Mouse (Mus musculus) ovary, adult 18-20 months (tissue): ENCODE data around the gene Hid1.
"Not testable (repeated sequence)": the region's sequence is repeated elsewhere in the genome, so short reads cannot be mapped to it uniquely, and the experiment has no call there.

Source experiments
- DNase-seq: peaks from one replicate; pipeline ENCODE4 v3.0.0; 2022; ENCODE audit warnings: low spot score, mixed read lengths

Gene Hid1

DNA sequence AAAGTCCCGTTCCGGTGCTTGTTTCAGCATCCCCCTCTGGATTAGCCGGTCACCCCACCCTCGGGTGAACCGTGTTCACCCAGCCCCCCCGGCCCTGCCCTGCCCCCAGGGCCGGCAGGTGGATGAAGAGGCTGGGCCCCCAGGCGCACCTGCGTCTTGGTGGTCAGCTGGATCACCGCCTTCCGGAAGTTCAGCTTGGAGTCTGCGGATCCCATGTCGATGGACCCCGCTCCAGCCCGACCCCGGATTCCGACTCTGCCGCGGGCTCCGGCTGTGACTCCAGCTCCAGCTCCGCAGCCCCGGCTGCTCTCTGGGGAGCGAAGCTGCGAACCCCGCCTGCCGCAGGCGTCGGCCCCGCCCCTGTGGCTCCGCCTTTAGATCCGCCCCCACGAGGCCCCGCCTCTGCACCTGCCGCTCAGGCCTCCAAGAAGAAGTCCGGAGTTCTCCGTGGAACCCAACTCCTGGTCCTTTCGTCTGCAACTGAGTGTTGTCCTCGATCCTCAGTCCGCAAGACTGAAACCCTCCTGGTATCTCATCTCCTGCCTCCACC lies at the start of gene Hid1:
Hid1 (minus strand) TSS at position 362 of the 550 bp plus-strand sequence.
- peak; percentile 68 for DNase-seq

DNA sequence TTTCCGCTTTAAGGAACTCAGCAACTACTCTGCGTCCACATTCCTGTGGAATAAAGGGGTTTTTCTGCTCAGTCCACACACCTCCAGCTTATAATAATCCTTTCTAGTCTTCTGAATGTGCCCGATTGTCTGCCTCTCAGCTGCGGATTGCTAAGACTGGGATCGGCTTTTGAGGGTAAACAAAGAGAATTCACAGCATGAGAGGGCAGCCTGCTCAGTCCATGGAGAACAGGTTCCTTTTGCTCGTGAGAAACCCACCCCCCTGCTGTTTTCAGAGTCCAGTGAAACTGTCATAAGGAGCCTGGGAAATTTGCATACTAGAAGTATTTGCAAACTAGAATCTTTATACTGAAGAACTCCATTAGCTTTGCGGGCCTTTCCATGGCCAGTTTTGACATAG lies 42.0 kb upstream of the Hid1 start:
- DNase-seq: no peak

DNA sequence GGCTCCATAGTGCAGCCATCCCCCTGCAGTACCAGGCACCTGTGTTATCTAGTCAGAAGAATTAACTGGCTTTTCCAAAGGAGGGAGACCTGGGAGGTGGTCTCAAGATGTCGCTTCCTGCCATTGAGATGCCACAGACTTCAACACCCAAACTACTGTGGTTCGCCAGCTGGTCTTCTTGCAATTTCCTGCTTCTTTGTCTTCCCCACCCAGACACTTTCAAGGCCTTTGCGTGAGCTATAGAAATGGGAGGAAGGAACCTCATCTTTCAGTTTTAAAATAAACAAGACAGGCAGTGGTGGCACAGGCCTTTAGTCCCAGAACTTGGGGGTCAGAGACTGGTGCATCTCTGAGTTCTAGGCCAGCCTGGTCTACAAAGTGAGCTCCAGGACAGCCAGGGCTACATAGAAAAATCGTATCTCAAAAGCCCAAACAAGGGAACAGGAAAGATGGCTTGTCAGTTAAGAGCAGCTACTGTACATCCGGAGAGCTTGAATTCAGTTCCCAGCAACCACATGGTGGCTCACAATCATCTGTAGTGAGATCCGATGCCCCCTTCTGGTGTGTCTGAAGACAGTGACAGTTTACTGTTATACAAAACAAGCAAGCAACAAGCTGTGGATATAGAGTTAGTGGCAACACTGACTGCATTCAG lies 40.8 kb upstream of the Hid1 start:
- no peak for DNase-seq

DNA sequence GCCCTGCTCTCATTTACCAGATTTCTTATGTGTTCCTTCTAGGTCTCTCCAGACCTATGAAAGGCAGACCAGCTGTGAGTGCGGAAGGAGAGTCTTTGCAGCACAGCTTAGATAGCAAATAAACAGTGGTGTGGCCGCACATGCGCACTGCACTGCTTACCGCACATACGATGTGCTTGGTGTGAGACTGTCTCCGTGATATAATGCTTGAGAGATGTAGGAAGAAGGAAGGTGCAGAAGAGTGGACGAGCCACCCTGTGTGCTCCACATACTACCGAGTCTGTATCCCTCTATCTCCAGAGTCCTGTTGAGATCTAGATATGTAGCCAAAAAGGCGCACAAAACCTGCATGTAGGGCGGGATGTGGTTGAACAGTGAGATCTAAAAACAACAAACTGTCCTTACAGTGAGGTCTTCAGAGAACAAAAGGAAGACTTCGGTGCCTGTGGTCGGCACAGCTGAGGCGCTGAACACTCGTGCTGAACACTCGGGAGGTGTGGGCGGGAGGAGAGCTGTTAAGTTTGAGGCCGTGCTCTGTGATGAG lies 39.4 kb upstream of the Hid1 start:
- DNase-seq: no peak

DNA sequence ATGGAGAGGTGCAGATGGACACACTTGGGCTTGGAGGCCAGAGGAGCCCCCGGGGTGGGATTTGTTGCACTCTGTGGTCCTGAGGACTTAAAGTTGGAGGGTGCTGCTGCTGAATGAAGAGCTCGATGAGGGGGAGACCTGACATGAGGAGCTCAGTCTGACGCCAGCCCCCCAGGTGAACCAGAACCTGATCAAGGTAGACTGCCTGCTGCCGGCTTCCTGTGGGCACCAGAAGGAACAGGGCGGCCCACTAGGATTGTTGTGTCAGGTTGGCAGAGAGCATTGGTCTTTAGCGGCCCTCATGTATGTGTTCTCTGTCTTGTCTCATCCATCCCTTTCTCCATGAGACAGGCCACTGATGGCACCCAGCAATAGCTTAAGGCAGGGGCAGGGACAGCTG lies 38.2 kb upstream of the Hid1 start:
- DNase-seq: no peak

DNA sequence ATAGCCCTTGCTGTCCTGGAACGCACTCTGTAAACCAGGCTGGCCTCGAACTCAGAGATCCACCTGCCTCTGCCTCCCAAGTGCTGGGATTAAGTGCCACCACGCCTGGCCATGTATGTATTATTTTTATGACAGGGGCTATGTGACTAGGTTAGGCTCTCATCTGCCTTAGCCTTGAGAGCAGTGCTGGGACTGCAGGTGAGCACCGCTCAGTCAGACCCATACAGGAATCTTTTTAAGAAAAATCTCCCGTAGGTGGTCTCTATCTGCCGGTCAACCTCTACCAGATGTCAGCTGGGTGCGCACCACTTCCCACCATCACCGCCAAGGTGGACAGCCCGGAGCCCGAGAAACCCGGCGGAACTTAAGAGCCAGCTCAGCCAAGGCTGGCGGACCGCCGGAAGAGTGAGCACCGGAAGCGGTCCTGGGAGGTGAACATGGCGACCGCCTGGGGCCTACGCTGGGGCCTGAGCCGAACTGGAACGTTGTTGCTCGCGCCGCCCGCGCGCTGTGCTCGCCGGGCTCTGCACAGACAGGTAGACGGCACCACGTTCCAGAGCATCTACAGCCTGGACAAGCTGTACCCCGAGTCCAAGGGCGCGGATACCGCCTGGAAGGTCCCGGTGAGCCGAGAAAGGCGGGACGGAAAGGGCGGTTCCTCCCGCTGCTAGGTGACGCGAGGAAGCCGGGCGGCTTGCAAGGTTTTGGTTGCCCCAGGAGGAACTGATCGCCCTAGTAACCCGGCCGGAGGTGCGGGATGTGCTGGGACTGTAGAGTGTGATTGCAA lies 36.0 kb upstream of the Hid1 start, which contains the start of gene Mrpl58:
Mrpl58 (plus strand) TSS at position 415 of the 787 bp plus-strand sequence.
- peak; percentile 67 for DNase-seq

DNA sequence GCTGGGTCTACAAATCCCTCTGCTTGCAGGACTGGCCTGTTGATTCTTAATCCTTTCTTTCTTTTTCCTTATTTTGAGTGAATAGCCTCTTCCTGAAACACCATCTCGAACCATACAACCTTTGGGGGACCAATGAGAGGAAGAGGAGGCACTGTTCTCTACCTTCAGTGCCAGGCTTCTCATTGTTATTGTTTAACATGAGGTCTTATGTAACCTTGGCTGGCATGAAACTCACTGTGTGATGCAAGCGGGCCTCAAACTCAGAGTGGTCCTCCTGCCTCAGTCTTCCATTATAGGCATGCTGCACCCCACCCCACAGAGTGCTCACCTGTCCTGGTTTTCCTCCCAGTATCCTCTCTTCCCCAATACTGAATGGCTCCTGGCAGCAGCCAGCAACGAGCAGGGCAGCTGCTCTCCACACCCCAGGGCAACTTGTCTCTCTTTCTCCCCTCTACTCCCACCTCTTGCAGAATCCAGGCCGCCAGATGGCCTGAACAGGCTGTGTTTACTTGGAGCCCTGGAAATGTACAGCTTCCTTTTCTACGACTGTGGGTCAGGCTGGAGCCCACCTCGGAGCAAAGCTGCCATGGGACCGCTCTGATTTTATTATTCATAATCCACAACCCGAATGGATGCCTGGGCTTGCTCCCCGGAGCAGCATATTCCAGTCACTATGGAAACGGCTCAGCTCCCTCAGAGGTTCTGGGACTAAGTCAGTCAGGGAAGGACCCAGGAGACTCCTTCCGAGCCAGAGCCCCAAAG lies 33.3 kb upstream of the Hid1 start:
- DNase-seq: no peak

DNA sequence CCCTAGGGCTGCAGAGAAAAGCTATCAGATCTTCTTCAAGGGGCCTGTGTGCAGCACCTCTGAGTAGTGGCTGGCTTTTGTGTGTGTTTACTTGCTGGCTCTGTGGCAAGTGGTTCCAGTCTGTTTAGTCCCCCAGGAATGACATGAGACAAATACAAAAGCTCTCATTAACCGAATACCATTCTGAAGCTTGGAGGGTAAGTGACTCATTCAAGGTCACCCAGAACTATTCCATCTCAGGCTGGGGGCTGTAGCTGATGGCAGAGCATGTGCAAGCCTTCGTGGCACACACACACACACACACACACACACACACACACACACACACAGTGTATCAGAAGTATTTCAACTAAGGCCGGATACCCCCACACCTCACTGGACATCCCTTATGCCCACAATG lies 32.6 kb upstream of the Hid1 start:
- no peak for DNase-seq

DNA sequence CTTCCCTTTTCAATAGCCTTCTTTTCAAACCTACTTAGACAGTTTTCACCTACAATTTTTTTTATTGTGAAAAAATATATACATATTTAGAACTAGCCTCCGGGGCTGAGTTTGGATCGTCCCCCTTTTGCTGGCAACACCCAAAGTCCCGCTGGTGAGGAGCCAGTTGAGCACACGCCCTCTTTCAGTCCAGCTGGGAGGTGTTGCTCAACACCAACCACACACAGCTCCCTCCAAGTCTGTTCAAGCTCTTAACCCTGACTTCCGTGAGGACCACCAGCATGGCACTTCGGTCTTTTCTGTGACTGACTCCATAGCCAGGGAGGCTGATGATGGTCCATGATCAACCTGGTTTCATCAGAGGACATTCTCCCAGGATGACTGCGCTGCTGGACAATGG lies 30.5 kb upstream of the Hid1 start:
- no peak for DNase-seq

DNA sequence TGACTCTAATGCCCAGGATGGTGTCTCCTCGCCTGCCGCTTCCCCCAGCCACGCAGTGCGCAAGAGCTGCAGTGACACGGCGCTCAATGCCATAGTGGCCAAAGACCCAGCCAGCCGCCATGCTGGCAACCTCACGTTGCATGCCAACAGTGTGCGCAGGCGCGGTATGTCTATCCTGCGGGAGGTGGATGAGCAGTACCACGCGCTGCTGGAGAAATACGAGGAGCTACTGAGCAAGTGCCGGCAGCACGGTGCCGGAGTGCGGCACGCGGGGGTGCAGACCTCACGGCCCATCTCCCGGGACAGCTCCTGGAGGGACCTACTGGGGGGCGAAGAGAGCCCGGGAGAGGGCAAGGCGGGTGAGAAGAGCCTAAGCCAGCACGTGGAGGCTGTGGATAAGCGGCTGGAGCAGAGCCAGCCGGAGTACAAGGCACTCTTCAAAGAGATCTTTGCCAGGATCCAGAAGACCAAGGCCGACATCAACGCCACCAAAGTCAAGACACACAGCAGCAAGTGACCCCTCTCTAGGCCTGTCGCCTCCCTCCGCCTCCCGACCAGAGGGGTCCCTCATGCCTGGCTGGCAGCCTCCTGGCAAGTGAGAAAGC lies 26.3 kb upstream of the Hid1 start:
- DNase-seq: no peak

DNA sequence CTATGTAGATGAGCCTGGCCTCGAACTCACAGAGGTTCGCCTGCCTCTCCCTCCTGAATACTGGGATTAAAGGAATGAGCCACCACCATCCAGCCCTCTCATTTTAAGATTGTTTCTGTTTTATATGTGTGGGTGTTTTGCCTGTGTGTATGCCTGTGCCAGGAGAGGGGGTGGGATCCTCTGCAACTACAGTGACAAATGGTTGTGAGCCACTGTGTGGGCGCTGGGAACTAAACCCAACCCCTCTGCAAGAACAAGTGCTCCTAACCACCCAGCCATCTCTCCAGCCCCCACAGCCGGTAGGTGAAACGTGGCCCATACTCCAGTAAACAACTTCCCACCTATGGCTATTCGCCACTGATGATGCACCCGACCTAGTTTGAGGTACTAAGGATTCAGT lies 23.8 kb upstream of the Hid1 start:
- DNase-seq: no peak

DNA sequence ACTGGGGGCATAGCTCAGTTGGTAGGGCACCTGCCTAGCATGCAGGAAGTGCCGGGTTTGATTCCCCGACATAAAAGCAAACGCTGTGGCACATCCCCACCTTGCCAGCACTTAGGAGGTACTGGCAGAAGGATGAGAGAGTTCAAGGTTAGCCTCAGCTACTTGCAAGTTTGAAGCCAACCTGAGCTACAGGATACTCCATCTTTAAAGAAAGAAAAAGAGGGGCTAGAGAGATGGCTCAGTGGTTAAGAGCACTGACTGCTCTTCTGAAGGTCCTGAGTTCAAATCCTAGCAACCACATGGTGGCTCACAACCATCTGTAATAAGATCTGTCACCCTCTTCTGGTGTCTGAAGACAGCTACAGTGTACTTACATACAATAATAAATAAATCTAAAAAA lies 19.3 kb upstream of the Hid1 start:
- DNase-seq: not testable (repeated sequence)

DNA sequence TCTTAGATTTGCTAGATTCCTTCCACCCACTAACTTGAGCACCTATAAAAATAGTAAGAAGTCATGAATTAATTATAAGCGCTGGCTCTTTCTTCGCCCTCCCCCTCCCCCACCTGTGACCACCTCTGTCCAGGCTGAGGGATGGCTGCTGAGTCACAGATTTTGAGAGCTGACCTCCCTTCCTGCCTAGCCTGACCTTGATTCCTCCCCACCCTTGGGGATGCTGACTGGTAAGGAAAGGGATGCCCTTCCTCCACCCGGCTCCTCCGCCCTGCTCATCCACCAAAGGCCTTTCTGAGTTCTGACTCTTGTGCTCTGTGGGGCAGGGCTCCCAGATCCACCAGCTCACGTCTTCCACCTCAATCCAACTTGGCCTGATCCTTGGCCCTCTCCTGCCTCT lies 17.0 kb upstream of the Hid1 start:
- no peak for DNase-seq

DNA sequence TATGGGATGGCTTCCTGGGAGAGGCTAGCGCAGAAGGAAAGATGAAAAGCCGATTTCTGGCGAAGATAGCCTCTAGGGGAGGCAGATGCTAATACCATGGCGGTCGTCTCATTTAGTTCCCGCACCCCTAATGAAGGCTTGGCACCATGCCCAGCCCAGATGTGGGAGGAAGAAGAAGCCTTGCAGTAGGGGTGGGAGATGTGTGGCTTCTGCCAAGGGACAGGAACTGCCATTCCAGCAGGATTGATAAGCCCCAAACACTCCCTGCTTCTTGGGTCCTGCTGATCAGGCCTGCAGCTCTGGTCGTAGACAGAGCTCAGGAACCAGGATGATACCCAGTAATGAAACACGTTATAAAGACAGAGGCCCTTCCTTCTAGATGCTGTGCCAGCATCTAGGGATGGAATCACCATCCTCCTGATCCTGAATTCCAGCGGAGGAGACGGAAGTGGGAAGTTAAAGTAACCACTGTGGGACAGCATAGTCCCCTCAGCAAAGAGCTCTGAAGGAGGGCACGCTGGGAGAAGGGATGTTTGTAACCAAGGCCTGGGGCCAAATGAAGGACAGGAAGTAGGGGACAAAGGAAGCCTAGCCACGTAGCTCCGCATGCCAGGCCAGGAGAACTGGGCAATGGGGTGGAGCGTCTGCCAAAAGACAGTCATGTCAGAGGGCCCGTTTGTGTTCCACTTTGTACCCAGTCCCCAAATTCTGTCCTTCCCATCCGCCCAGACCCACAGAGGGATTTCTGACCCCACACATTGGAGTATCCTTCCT lies 16.3 kb upstream of the Hid1 start:
- no peak for DNase-seq

DNA sequence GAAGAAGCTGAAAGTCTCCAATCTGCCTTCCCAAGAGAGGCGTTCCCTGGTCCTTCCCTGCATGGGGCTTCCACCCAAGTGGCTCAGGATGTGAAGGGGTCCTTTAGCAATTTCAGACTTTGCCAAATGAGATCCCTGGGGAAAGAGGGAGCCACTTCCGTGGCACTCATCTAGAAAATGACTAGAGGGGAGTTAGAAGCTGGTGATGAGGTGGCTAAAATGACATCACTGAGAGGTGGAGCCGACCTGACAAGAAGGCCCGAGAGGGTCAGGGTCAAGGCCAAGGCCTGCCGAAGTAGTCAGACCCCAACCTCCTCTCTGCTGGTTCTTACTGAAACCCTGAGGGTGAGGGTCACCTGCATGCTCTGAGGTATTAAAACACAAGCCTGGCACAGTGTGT lies 15.3 kb upstream of the Hid1 start:
- DNase-seq: no peak

DNA sequence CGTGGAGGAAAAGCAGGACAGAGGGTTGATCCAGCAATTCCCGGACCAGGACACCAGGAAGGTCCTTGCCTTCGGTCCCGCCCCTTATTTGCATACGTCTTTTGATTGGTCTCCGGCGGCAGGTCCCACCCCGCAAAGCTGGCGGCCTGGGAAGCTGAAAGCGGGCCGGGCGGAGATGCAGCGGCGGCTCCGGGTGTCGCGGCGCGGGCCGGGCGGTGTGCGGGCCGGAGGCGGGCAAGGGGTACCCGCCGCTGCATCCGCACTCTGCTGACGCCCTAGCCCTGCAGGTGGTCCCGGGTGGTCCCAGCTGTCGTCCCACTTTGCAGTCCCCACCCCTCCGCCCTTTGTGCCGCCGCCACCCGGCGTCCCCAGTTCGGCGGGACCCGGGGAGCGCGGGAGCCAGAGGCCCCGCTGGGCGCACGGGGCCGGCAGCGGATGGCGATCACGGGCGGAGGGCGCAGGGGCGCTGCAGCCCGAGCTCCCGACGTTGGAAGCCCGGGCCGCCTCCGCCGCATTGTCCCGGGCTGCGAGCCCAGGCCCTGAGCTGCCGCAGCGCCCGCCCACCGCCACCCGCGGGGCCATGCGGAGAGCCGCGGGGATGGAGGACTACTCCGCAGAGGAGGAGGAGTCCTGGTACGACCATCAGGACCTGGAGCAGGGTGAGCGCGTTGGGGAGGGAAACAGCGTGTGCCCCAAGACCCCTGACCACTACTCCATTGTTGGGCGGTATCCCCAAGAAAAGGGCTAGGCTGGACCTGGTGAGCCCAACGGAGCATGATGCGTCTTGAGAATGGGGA lies 14.4 kb upstream of the Hid1 start, which contains the start of gene Cdr2l:
Cdr2l (plus strand) TSS at position 174 of the 797 bp plus-strand sequence.
- DNase-seq: peak; percentile 91

DNA sequence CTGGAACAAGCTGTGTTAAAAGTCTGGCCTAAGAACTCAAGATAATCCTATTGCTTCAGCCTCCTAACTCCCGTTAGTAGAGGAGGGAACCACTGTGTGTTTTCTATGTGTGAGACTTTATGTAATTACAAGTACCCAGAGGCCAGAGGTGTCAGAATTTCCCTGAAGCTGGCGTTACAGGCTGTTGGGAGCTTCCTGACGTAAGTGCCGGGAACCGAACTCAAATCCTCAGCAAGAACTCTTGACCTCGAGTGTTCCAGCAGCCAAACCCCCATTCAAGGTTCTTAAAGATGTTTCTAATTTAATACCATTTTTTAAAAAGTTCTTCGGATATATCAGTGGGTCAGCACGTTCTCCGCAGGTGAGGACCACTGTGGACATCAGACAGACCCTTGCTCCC lies 13.7 kb upstream of the Hid1 start:
- no peak for DNase-seq

DNA sequence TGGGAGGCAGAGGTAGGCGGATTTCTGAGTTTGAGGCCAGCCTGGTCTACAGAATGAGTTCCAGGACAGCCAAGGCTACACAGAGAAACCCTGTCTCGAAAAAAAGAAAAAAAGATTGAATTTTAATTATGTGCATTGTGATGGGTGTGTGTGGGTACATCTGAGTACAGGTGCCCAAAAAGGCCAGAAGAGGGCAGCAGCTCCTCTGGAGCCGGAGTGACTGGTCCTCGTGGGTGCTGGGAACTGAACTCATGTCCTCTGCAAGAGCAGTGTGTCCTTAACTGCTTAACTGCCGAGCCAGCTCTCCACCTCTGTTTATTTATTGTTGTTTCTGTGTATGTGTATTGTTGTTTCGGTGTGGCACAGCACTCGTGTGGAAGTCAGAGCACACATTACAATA lies 10.3 kb upstream of the Hid1 start:
- no peak for DNase-seq

DNA sequence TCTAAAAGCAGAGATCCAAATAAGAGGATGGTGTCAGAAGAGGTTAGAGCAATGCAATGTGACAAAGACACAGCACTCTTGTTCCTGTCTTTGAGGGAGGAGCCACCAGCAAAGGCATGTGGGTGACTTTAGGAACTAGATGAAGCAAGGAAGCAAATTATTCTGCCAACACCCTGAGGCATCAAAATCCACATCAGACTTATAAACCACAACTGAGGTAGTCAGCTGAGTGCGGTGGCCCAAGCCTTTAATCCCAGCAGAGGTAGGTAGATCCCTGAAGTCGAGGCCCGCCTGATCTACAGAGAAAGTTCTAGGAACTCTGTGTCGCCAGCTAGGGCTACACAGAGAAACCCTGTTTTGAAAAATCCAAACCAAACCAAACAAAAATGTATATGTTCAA lies 9.7 kb upstream of the Hid1 start:
- DNase-seq: no peak

DNA sequence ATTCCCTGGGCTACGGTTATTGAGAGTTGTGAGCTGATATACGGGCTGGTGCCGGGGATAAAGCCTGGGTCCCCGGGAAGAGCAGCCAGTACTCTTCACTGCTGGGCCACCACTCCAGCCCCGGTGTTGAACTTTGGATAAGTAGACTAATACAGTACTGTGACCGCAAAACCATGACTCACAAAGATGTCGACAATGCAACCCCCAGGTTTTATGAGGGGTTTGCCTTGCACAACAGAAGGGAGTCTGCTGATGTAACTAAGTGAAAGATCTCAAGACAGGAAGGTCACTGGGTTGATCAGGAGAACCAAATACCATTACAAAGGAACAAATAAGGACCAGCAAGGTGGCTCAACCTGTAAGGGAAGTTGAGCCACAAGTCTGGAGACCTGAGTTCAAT lies 9.2 kb upstream of the Hid1 start:
- no peak for DNase-seq
